Mouse (Mus musculus): ENCODE measurements around the gene St7.

Gene St7

GRCm38 (mm10) chr6:17763963-17764659 is 71.4 kb downstream of the St7 start:
- peak; percentile 37 for DNase-seq (ENCODE audit: low spot score)

- DNase-seq (ENCODE audit: low spot score), result no peak
Observed at GRCm38 (mm10) chr6:17764660-17764998, 71.9 kb downstream of the St7 start.

- no peak for DNase-seq (ENCODE audit: low spot score)
Observed at GRCm38 (mm10) chr6:17769972-17770644, 77.4 kb downstream of the St7 start.

- no peak for DNase-seq (ENCODE audit: low spot score)
Observed at GRCm38 (mm10) chr6:17770645-17771345, 78.1 kb downstream of the St7 start.

- no peak for DNase-seq (ENCODE audit: low spot score)
Observed at GRCm38 (mm10) chr6:17771456-17771855, 78.7 kb downstream of the St7 start.

GRCm38 (mm10) chr6:17772514-17772913 is 79.8 kb downstream of the St7 start:
- DNase-seq (ENCODE audit: low spot score), result no peak

- DNase-seq (ENCODE audit: low spot score), result no peak
Observed at GRCm38 (mm10) chr6:17776041-17776440, 83.3 kb downstream of the St7 start.

GRCm38 (mm10) chr6:17777018-17777799 is 84.5 kb downstream of the St7 start:
- DNase-seq (ENCODE audit: low spot score), result no peak

GRCm38 (mm10) chr6:17778648-17779202 is 86.0 kb downstream of the St7 start:
- no peak for DNase-seq (ENCODE audit: low spot score)

GRCm38 (mm10) chr6:17783511-17783910 is 90.8 kb downstream of the St7 start:
- DNase-seq (ENCODE audit: low spot score), result no peak

GRCm38 (mm10) chr6:17784523-17784922 is 91.8 kb downstream of the St7 start:
- DNase-seq (ENCODE audit: low spot score), result no peak

GRCm38 (mm10) chr6:17785248-17785647 is 92.5 kb downstream of the St7 start:
- DNase-seq (ENCODE audit: low spot score), result peak; percentile 67

- peak; percentile 47 for DNase-seq (ENCODE audit: low spot score)
Observed at GRCm38 (mm10) chr6:17787810-17788209, 95.1 kb downstream of the St7 start.

GRCm38 (mm10) chr6:17790251-17790650 is 97.5 kb downstream of the St7 start:
- peak; percentile 66 for DNase-seq (ENCODE audit: low spot score)

GRCm38 (mm10) chr6:17793471-17793870 is 100.7 kb downstream of the St7 start:
- DNase-seq (ENCODE audit: low spot score), result peak; percentile 97

GRCm38 (mm10) chr6:17797271-17797713 is 104.6 kb downstream of the St7 start:
- no peak for DNase-seq (ENCODE audit: low spot score)

GRCm38 (mm10) chr6:17800694-17801093 is 108.0 kb downstream of the St7 start:
- DNase-seq (ENCODE audit: low spot score), result no peak

- no peak for DNase-seq (ENCODE audit: low spot score)
Observed at GRCm38 (mm10) chr6:17804468-17804867, 111.7 kb downstream of the St7 start.

- no peak for DNase-seq (ENCODE audit: low spot score)
Observed at GRCm38 (mm10) chr6:17806569-17806968, 113.8 kb downstream of the St7 start.

GRCm38 (mm10) chr6:17811063-17811462 is 118.3 kb downstream of the St7 start:
- DNase-seq (ENCODE audit: low spot score), result no peak

- no peak for DNase-seq (ENCODE audit: low spot score)
Observed at GRCm38 (mm10) chr6:17811531-17811930, 118.8 kb downstream of the St7 start.

- DNase-seq (ENCODE audit: low spot score), result no peak
Observed at GRCm38 (mm10) chr6:17814074-17814649, 121.4 kb downstream of the St7 start.
